Mouse (Mus musculus): ENCODE data around the gene Slc17a8. TPM values are rescaled to one million over a fixed set of nuclear protein-coding genes. Genes with fewer than 3 reads are reported as not detected.
"Not testable (repeated sequence)": the region's sequence is repeated elsewhere in the genome, so short reads cannot be mapped to it uniquely, and the experiment has no call there.

Gene Slc17a8
- 0.02 and 0.05 TPM in 2 replicates for polyA plus RNA-seq (2016; fragmentation: Nextera tagmentation; extraction: Ambion mirVana)

GRCm38 (mm10) chr10:89621129-89621528 is at the start of gene Slc17a8:
Gene Slc17a8 (minus strand): TSS chr10:89621253.
- WGBS (ENCODE audit: insufficient replicate concordance): 45% methylated on average over 7 of the region's 7 CpGs

GRCm38 (mm10) chr10:89670371-89670770 is 49.3 kb upstream of the Slc17a8 start:
- WGBS (ENCODE audit: insufficient replicate concordance): 90% methylated on average over 5 of the region's 5 CpGs
- not testable (repeated sequence) for H3K9me3 ChIP-seq (replicated peaks)

More at GRCm38 (mm10) chr10:89621129-89621528, at the start of gene Slc17a8:
- no peaks in the 10 kb centered on the region for H3K9me3 ChIP-seq (replicated peaks)
- no peaks in the 10 kb centered on the region for H3K36me3 ChIP-seq
- H3K27me3 ChIP-seq (replicated peaks): no peaks in the 10 kb centered on the region
- no peak within 1 kb of the TSS for H3K9ac ChIP-seq
- H3K4me3 ChIP-seq: no peak within 1 kb of the TSS
- no peak within 1 kb of the TSS for H3K27ac ChIP-seq
- no peaks in the 10 kb centered on the region for H3K4me1 ChIP-seq
- ATAC-seq: no peak
- no peak within 1 kb of the TSS for H3K4me2 ChIP-seq

GRCm38 (mm10) chr10:89667571-89667970 is 46.5 kb upstream of the Slc17a8 start:
- Histone ChIP-seq H3K9ac (no peak overlapping the region), H3K36me3 (peaks cover 29% of the 10 kb centered on the region), H3K4me2 (no peak overlapping the region), H3K9me3 (replicated peaks) (no peaks in the 10 kb centered on the region), H3K27ac (no peak overlapping the region), H3K4me1 (no peaks in the 10 kb centered on the region), H3K27me3 (replicated peaks) (no peaks in the 10 kb centered on the region), H3K4me3 (no peak overlapping the region)
- WGBS (ENCODE audit: insufficient replicate concordance): 87% methylated on average over 7 of the region's 7 CpGs
- no peak for ATAC-seq

More at GRCm38 (mm10) chr10:89670371-89670770, 49.3 kb upstream of the Slc17a8 start:
- not testable (repeated sequence) for H3K4me1 ChIP-seq; H3K27ac ChIP-seq; ATAC-seq; H3K9ac ChIP-seq; H3K4me2 ChIP-seq; H3K4me3 ChIP-seq; H3K27me3 ChIP-seq (replicated peaks)
- peaks cover 25% of the 10 kb centered on the region for H3K36me3 ChIP-seq

GRCm38 (mm10) chr10:89665679-89666078 is 44.6 kb upstream of the Slc17a8 start:
- H3K4me3 ChIP-seq: no peak overlapping the region
- H3K9me3 ChIP-seq (replicated peaks): no peaks in the 10 kb centered on the region
- H3K36me3 ChIP-seq: peaks cover 42% of the 10 kb centered on the region
- 85% methylated on average over 9 of the region's 9 CpGs for WGBS (ENCODE audit: insufficient replicate concordance)
- no peak for ATAC-seq
- H3K4me2 ChIP-seq: no peak overlapping the region
- H3K4me1 ChIP-seq: no peaks in the 10 kb centered on the region
- no peak overlapping the region for H3K9ac ChIP-seq
- no peaks in the 10 kb centered on the region for H3K27me3 ChIP-seq (replicated peaks)
- no peak overlapping the region for H3K27ac ChIP-seq

- Histone ChIP-seq H3K4me1 (no peaks in the 10 kb centered on the region), H3K9me3 (replicated peaks) (no peaks in the 10 kb centered on the region), H3K27ac (no peak overlapping the region), H3K36me3 (peaks cover 48% of the 10 kb centered on the region), H3K9ac (no peak overlapping the region), H3K4me2 (no peak overlapping the region), H3K27me3 (replicated peaks) (no peaks in the 10 kb centered on the region), H3K4me3 (no peak overlapping the region)
- no peak for ATAC-seq
- WGBS (ENCODE audit: insufficient replicate concordance): 83% methylated on average over 8 of the region's 8 CpGs
Observed at GRCm38 (mm10) chr10:89664977-89665645, 44.1 kb upstream of the Slc17a8 start.

DNA sequence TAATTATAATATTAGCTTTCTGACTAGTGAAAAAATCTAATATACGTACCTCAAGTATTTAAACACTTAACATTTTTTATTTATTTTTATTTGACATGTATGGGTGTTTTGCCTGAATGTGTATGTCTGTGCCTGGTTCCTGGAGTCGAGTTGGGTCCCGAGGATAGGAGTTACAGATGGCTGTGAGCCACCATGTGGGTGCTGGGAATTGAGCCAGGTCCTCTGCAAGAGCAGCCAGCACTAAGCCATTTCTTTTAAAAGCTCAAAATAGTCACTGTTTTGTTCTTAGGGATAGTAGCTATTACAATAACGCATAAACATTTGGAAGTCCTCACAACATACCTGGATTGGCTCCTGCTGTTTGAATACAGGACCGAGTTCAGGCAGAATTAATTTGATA is 35.3 kb upstream of the Slc17a8 start:
- no peaks in the 10 kb centered on the region for H3K27me3 ChIP-seq (replicated peaks)
- WGBS (ENCODE audit: insufficient replicate concordance): 83% methylated on average over 5 of the region's 5 CpGs

GRCm38 (mm10) chr10:89652912-89653311 is 31.9 kb upstream of the Slc17a8 start:
- no peaks in the 10 kb centered on the region for H3K4me1 ChIP-seq
- H3K27me3 ChIP-seq (replicated peaks): no peaks in the 10 kb centered on the region
- H3K9ac ChIP-seq: no peak overlapping the region
- no peak overlapping the region for H3K27ac ChIP-seq
- WGBS (ENCODE audit: insufficient replicate concordance): 77% methylated on average over 8 of the region's 8 CpGs
- no peak overlapping the region for H3K4me2 ChIP-seq
- peaks cover 81% of the 10 kb centered on the region for H3K36me3 ChIP-seq
- no peaks in the 10 kb centered on the region for H3K9me3 ChIP-seq (replicated peaks)
- ATAC-seq: no peak
- no peak overlapping the region for H3K4me3 ChIP-seq

More for the DNA sequence above, 35.3 kb upstream of the Slc17a8 start:
- Histone ChIP-seq H3K4me2 (no peak overlapping the region), H3K27ac (no peak overlapping the region), H3K4me3 (no peak overlapping the region), H3K9ac (no peak overlapping the region), H3K4me1 (no peaks in the 10 kb centered on the region), H3K36me3 (peaks cover 83% of the 10 kb centered on the region), H3K9me3 (replicated peaks) (no peaks in the 10 kb centered on the region)
- ATAC-seq: no peak

- H3K4me2 ChIP-seq: no peak overlapping the region
- H3K4me3 ChIP-seq: no peak overlapping the region
- peaks cover 80% of the 10 kb centered on the region for H3K36me3 ChIP-seq
- WGBS (ENCODE audit: insufficient replicate concordance): 72% methylated on average over 1 of the region's 1 CpGs
- H3K4me1 ChIP-seq: no peaks in the 10 kb centered on the region
- no peak for ATAC-seq
- H3K9ac ChIP-seq: no peak overlapping the region
- H3K27ac ChIP-seq: no peak overlapping the region
- no peaks in the 10 kb centered on the region for H3K27me3 ChIP-seq (replicated peaks)
- no peaks in the 10 kb centered on the region for H3K9me3 ChIP-seq (replicated peaks)
Observed at GRCm38 (mm10) chr10:89651691-89652090, 30.6 kb upstream of the Slc17a8 start.

- Histone ChIP-seq H3K9ac (no peak overlapping the region), H3K9me3 (replicated peaks) (no peaks in the 10 kb centered on the region), H3K4me3 (no peak overlapping the region), H3K27ac (no peak overlapping the region), H3K27me3 (replicated peaks) (no peaks in the 10 kb centered on the region), H3K4me1 (no peaks in the 10 kb centered on the region), H3K4me2 (no peak overlapping the region), H3K36me3 (peaks cover 81% of the 10 kb centered on the region)
- no peak for ATAC-seq
- WGBS (ENCODE audit: insufficient replicate concordance): 82% methylated on average over 9 of the region's 9 CpGs
Observed at GRCm38 (mm10) chr10:89646918-89647317, 25.9 kb upstream of the Slc17a8 start.

DNA sequence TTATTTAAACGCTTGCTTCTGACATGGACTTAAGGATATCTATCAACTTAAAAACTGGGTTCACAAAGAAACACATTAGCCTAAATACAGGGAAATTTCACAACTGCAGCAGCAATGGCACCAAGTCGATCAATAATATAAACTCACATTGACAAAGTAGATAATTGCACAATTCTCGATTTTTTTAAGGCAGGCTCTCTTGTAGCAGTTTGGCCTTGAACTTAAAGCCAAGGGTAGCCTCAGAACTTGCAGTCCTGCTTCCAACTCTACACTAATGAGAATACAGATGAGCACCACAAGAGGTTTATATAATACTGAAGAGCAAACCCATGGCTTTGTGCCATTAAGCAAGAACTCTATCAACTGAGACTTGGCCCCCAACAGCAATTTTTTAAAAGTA is 15.9 kb upstream of the Slc17a8 start:
- Histone ChIP-seq H3K4me3 (no peak overlapping the region), H3K27me3 (replicated peaks) (no peaks in the 10 kb centered on the region), H3K36me3 (peaks cover 27% of the 10 kb centered on the region), H3K9me3 (replicated peaks) (no peaks in the 10 kb centered on the region), H3K27ac (no peak overlapping the region), H3K4me2 (no peak overlapping the region), H3K4me1 (peaks cover 5% of the 10 kb centered on the region; the same call in 1 of the 2 replicates), H3K9ac (no peak overlapping the region)
- WGBS (ENCODE audit: insufficient replicate concordance): 69% methylated on average over 3 of the region's 3 CpGs
- ATAC-seq: no peak

- 78% methylated on average over 5 of the region's 5 CpGs for WGBS (ENCODE audit: insufficient replicate concordance)
- H3K36me3 ChIP-seq: peaks cover 7% of the 10 kb centered on the region
- H3K9ac ChIP-seq: no peak overlapping the region
- no peaks in the 10 kb centered on the region for H3K9me3 ChIP-seq (replicated peaks)
- no peak overlapping the region for H3K4me2 ChIP-seq
- H3K27ac ChIP-seq: no peak overlapping the region
- peaks cover 5% of the 10 kb centered on the region; the same call in 1 of the 2 replicates for H3K4me1 ChIP-seq
- no peaks in the 10 kb centered on the region for H3K27me3 ChIP-seq (replicated peaks)
- ATAC-seq: no peak
- H3K4me3 ChIP-seq: no peak overlapping the region
Observed at GRCm38 (mm10) chr10:89635018-89635417, 14.0 kb upstream of the Slc17a8 start.

DNA sequence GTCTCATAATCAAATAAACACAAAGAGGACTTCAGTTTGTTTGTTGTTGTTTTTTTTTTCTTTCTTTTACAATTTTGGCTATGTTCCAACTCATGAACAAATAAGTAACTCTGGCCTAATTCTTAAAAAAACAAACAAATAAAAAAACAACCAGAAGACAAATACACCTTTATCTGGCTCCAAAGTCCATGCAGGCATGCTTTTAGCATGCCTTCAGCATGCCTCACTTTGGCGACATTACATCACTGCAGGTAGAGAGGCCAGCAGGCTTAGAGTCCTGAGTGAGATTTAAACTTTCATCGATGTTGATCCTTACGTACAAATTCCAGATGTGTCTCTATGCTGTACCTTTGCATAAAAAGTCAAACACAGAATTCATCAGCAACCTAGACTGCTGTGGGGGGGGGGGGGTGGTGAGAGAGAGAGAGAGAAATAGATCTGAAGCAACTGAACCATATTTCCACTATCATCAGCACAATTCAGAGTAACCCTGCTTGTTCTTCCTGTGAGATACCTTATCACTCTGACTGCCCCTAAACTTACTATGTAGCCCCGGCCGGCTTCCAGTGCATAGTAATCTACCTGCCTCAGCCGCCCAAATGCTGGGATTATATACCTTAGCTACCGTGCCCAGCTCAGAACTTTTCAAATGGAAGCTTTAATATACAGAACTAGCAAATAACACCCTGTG is 12.8 kb upstream of the Slc17a8 start:
- ATAC-seq: no peak
- Histone ChIP-seq H3K9ac (no peak overlapping the region), H3K36me3 (0 out of 2 replicates have a peak, but pooled peaks cover 5% of the 10 kb centered on the region), H3K4me2 (no peak overlapping the region), H3K9me3 (replicated peaks) (no peaks in the 10 kb centered on the region), H3K4me3 (no peak overlapping the region), H3K27me3 (replicated peaks) (no peaks in the 10 kb centered on the region), H3K27ac (no peak overlapping the region), H3K4me1 (peaks cover 5% of the 10 kb centered on the region; the same call in 1 of the 2 replicates)
- WGBS (ENCODE audit: insufficient replicate concordance): 50% methylated on average over 7 of the region's 7 CpGs

All from liver, embryonic 12.5 days (tissue).